ENCODE assay signal across 10 mouse cellular contexts in the genomic region with DNA sequence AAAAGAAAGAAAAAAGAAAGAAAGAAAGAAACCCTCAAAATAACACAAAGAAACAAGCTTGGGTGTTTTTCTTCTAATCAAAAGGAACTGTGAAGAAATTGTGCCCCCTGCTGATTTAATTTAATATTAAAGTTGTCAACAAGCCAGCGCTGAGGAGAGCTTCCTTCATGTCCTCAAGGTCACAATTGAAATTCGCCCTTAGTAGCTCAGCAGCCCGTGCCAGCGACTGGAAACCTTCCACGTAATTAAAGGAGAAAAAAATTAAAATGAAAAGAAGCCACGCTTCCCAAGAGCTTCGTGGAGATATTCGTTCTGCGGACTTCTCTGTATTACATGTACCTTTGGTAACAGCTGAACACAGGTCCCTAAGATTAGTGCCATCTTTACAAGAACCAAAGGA.
DNase-seq lines count a peak whose midpoint lies in the region; ATAC-seq and TF ChIP-seq lines count a peak whose summit lies in the region.
"Had no signal": no experiment of that assay in that cellular context is flagged by ENCODE, and none has a peak within 500 bp of the region (broad histone marks: within the 10 kb centered on the region; RNA-seq: fewer than 3 reads in every experiment).

No protein-coding gene starts in this region.

- no peaks in the 10 kb centered on the region for H3K9me3 ChIP-seq in forebrain, postnatal 0 days (ENCODE audit: low read length)
- H3K9me3 ChIP-seq in forebrain, embryonic 12.5 days: no peaks in the 10 kb centered on the region
- no peaks in the 10 kb centered on the region for H3K9me3 ChIP-seq in midbrain, postnatal 0 days (ENCODE audit: low read length)
- H3K9me3 ChIP-seq in midbrain, embryonic 13.5 days: no peaks in the 10 kb centered on the region
- H3K9me3 ChIP-seq: embryonic facial prominence, embryonic 13.5 days; liver, embryonic 13.5 days had no signal

- no peak for ATAC-seq in forebrain, postnatal 0 days
- no peak for ATAC-seq in forebrain, embryonic 12.5 days (ENCODE audit: low FRiP score)
- ATAC-seq in midbrain, postnatal 0 days (ENCODE audit: low FRiP score): no peak
- ATAC-seq in midbrain, embryonic 13.5 days: no peak

- no peak overlapping the region for H3K4me3 ChIP-seq in forebrain, postnatal 0 days (ENCODE audit: low read depth, low read length)
- no peak overlapping the region for H3K4me3 ChIP-seq in forebrain, embryonic 12.5 days (replicated peaks)
- no peak overlapping the region for H3K4me3 ChIP-seq in midbrain, postnatal 0 days (ENCODE audit: low read depth, low read length)
- H3K4me3 ChIP-seq in midbrain, embryonic 13.5 days (replicated peaks): no peak overlapping the region
- H3K4me3 ChIP-seq: embryonic facial prominence, embryonic 13.5 days; liver, embryonic 13.5 days had no signal

- no peak overlapping the region for H3K9ac ChIP-seq in forebrain, postnatal 0 days
- H3K9ac ChIP-seq in forebrain, embryonic 12.5 days: no peak overlapping the region
- H3K9ac ChIP-seq in midbrain, postnatal 0 days (replicated peaks; ENCODE audit: low read length, poor library complexity, severe bottlenecking): no peak overlapping the region
- H3K9ac ChIP-seq in midbrain, embryonic 13.5 days (replicated peaks): no peak overlapping the region
- H3K9ac ChIP-seq: embryonic facial prominence, embryonic 13.5 days; liver, embryonic 13.5 days had no signal

- no peaks in the 10 kb centered on the region for H3K27me3 ChIP-seq in forebrain, postnatal 0 days (ENCODE audit: insufficient read depth, low read length)
- H3K27me3 ChIP-seq in forebrain, embryonic 12.5 days: peaks cover 8% of the 10 kb centered on the region; the same call in 1 of the 2 replicates
- H3K27me3 ChIP-seq in midbrain, postnatal 0 days (ENCODE audit: insufficient read depth, low read length): no peaks in the 10 kb centered on the region
- no peaks in the 10 kb centered on the region for H3K27me3 ChIP-seq in midbrain, embryonic 13.5 days
- H3K27me3 ChIP-seq: embryonic facial prominence, embryonic 13.5 days; liver, embryonic 13.5 days had no signal

- peaks cover 4% of the 10 kb centered on the region; the same call in 1 of the 2 replicates for H3K4me1 ChIP-seq in forebrain, postnatal 0 days (ENCODE audit: insufficient read depth)
- peaks cover 4% of the 10 kb centered on the region; the same call in 1 of the 2 replicates for H3K4me1 ChIP-seq in forebrain, embryonic 12.5 days
- H3K4me1 ChIP-seq in midbrain, postnatal 0 days (ENCODE audit: insufficient read depth, low read length): 0 out of 2 replicates have a peak, but pooled peaks cover 2% of the 10 kb centered on the region
- 0 out of 2 replicates have a peak, but pooled peaks cover 3% of the 10 kb centered on the region for H3K4me1 ChIP-seq in midbrain, embryonic 13.5 days (replicated peaks)
- H3K4me1 ChIP-seq: liver, embryonic 13.5 days had no signal

- no peak overlapping the region for H3K4me2 ChIP-seq in forebrain, postnatal 0 days (ENCODE audit: low read depth)
- no peak overlapping the region for H3K4me2 ChIP-seq in forebrain, embryonic 12.5 days
- no peak overlapping the region for H3K4me2 ChIP-seq in midbrain, postnatal 0 days (ENCODE audit: low read depth, low read length, poor library complexity, severe bottlenecking)
- no peak overlapping the region for H3K4me2 ChIP-seq in midbrain, embryonic 13.5 days (replicated peaks)
- H3K4me2 ChIP-seq: liver, embryonic 13.5 days had no signal

- H3K27ac ChIP-seq in forebrain, postnatal 0 days (ENCODE audit: low read depth, low read length): no peak overlapping the region
- H3K27ac ChIP-seq in forebrain, embryonic 12.5 days: no peak overlapping the region
- H3K27ac ChIP-seq in midbrain, postnatal 0 days (ENCODE audit: low read depth, low read length): no peak overlapping the region
- H3K27ac ChIP-seq in midbrain, embryonic 13.5 days: no peak overlapping the region
- H3K27ac ChIP-seq: embryonic facial prominence, embryonic 13.5 days; liver, embryonic 13.5 days had no signal

- WGBS in forebrain, postnatal 0 days: 16% methylated on average over 9 of the region's 9 CpGs
- WGBS in forebrain, embryonic 12.5 days: 39% methylated on average over 9 of the region's 9 CpGs
- 26% methylated on average over 9 of the region's 9 CpGs for WGBS in midbrain, postnatal 0 days
- 41% methylated on average over 9 of the region's 9 CpGs for WGBS in midbrain, embryonic 13.5 days

- DNase-seq in forebrain, postnatal 0 days: peak; percentile 68
- DNase-seq in midbrain, postnatal 0 days (ENCODE audit: low spot score): peak; percentile 87
- peak; percentile 39 to 65 for DNase-seq in kidney, adult 8-10 months
- DNase-seq in testis, postnatal 10 days (ENCODE audit: low spot score): peak; percentile 66
- DNase-seq in thymus, postnatal 4 days: no peak
- no peak for DNase-seq in thymus, postnatal 0 days (ENCODE audit: low spot score)
- DNase-seq: liver, embryonic 13.5 days had no signal

- no peaks in the 10 kb centered on the region for H3K36me3 ChIP-seq in forebrain, postnatal 0 days (ENCODE audit: insufficient read depth)
- no peaks in the 10 kb centered on the region for H3K36me3 ChIP-seq in forebrain, embryonic 12.5 days (replicated peaks)
- H3K36me3 ChIP-seq in midbrain, postnatal 0 days (ENCODE audit: insufficient read depth, low read length): no peaks in the 10 kb centered on the region
- no peaks in the 10 kb centered on the region for H3K36me3 ChIP-seq in midbrain, embryonic 13.5 days
- H3K36me3 ChIP-seq: embryonic facial prominence, embryonic 13.5 days; liver, embryonic 13.5 days had no signal

- TF ChIP-seq CTCF in forebrain, postnatal 0 days (IDR thresholded peaks at IDR 0.05; ENCODE audit: low read depth): peak; percentile 36
- TF ChIP-seq CTCF in midbrain, postnatal 0 days (IDR thresholded peaks at IDR 0.05): peak; percentile 48

Comparison
In these comparisons a context has a peak if more than half of its experiments do, and no peak if none do; other contexts are left out.
1. DNase-seq: peak in forebrain, postnatal 0 days (single experiment), midbrain, postnatal 0 days (single experiment), kidney, adult 8-10 months (2 of 2) and testis, postnatal 10 days (single experiment); none in thymus, postnatal 4 days (single experiment) and thymus, postnatal 0 days (single experiment).